Mouse (Mus musculus): ENCODE measurements at regions not wholly inside any gene's neighbourhood (a gene's known extent, or its start where the extent isn't known, plus 50 kb on each side); places are given as distances from the start of the nearest gene placed in this dataset.

- no peak for ATAC-seq (ENCODE audit: extremely low read depth, insufficient number of reproducible peaks, low FRiP score, poor library complexity, severe bottlenecking)
- DNase-seq (ENCODE audit: low spot score), result no peak
Measured at GRCm38 (mm10) chr14:72158537-72159323, 332.9 kb downstream of the Gm9195 start.

GRCm38 (mm10) chr14:72155197-72155907 lies 336.3 kb downstream of the Gm9195 start:
- Histone ChIP-seq H3K9me3 (replicated peaks) (peaks cover 31% of the 10 kb centered on the region), H3K27me3 (ENCODE audit: insufficient read depth, low read length) (no peaks in the 10 kb centered on the region), H3K4me3 (ENCODE audit: low read depth, low read length) (no peak overlapping the region), H3K36me3 (replicated peaks) (no peaks in the 10 kb centered on the region), H3K4me1 (ENCODE audit: insufficient read depth, low read depth, low read length) (no peaks in the 10 kb centered on the region)
- no peak for TF ChIP-seq GATA1 (IDR thresholded peaks at IDR 0.05; ENCODE audit: borderline replicate concordance, low read length)
- TF ChIP-seq TAL1 (conservative IDR thresholded peaks at IDR 0.05; ENCODE audit: low read depth, low read length), result no peak
- no peak for ATAC-seq (ENCODE audit: extremely low read depth, insufficient number of reproducible peaks, low FRiP score, poor library complexity, severe bottlenecking)
- DNase-seq (ENCODE audit: low spot score), result no peak

More at GRCm38 (mm10) chr14:72158537-72159323, 332.9 kb downstream of the Gm9195 start:
- H3K4me1 ChIP-seq (ENCODE audit: insufficient read depth, low read depth, low read length), result no peaks in the 10 kb centered on the region
- TF ChIP-seq GATA2 (IDR thresholded peaks at IDR 0.05; ENCODE audit: borderline replicate concordance, low read depth, low read length) (no peak), GATA1 (IDR thresholded peaks at IDR 0.05; ENCODE audit: borderline replicate concordance, low read length) (no peak), POLR2AphosphoS5 (IDR thresholded peaks at IDR 0.05; ENCODE audit: insufficient replicate concordance, low read depth, low read length) (no peak), TAL1 (conservative IDR thresholded peaks at IDR 0.05; ENCODE audit: low read depth, low read length) (no peak), CTCF (IDR thresholded peaks at IDR 0.05; ENCODE audit: low read depth, low read length) (no peak)
- H3K36me3 ChIP-seq (replicated peaks), result no peaks in the 10 kb centered on the region
- H3K9me3 ChIP-seq (replicated peaks), result peaks cover 32% of the 10 kb centered on the region
- H3K27me3 ChIP-seq (ENCODE audit: insufficient read depth, low read length), result no peaks in the 10 kb centered on the region
- no peak overlapping the region for H3K4me3 ChIP-seq (ENCODE audit: low read depth, low read length)

- TF ChIP-seq GATA1 (IDR thresholded peaks at IDR 0.05; ENCODE audit: borderline replicate concordance, low read length) (no peak), POLR2AphosphoS5 (IDR thresholded peaks at IDR 0.05; ENCODE audit: insufficient replicate concordance, low read depth, low read length) (no peak), TAL1 (conservative IDR thresholded peaks at IDR 0.05; ENCODE audit: low read depth, low read length) (no peak), GATA2 (IDR thresholded peaks at IDR 0.05; ENCODE audit: borderline replicate concordance, low read depth, low read length) (no peak), CTCF (IDR thresholded peaks at IDR 0.05; ENCODE audit: low read depth, low read length) (no peak)
- H3K27me3 ChIP-seq (ENCODE audit: insufficient read depth, low read length), result no peaks in the 10 kb centered on the region
- ATAC-seq (ENCODE audit: extremely low read depth, insufficient number of reproducible peaks, low FRiP score, poor library complexity, severe bottlenecking), result no peak
Measured at GRCm38 (mm10) chr14:72151676-72152075, 340.0 kb downstream of the Gm9195 start.

GRCm38 (mm10) chr14:72149463-72149862 lies 342.2 kb downstream of the Gm9195 start:
- Histone ChIP-seq H3K9me3 (replicated peaks) (peaks cover 26% of the 10 kb centered on the region), H3K36me3 (replicated peaks) (no peaks in the 10 kb centered on the region), H3K4me3 (ENCODE audit: low read depth, low read length) (no peak overlapping the region), H3K4me1 (ENCODE audit: insufficient read depth, low read depth, low read length) (no peaks in the 10 kb centered on the region), H3K27me3 (ENCODE audit: insufficient read depth, low read length) (no peaks in the 10 kb centered on the region)
- ATAC-seq (ENCODE audit: extremely low read depth, insufficient number of reproducible peaks, low FRiP score, poor library complexity, severe bottlenecking), result no peak; the same call in 1 of the 2 replicates
- DNase-seq (ENCODE audit: low spot score), result no peak
- TF ChIP-seq GATA1 (IDR thresholded peaks at IDR 0.05; ENCODE audit: borderline replicate concordance, low read length), result no peak
- no peak for TF ChIP-seq POLR2AphosphoS5 (IDR thresholded peaks at IDR 0.05; ENCODE audit: insufficient replicate concordance, low read depth, low read length)
- TF ChIP-seq TAL1 (conservative IDR thresholded peaks at IDR 0.05; ENCODE audit: low read depth, low read length), result no peak
- no peak for TF ChIP-seq CTCF (IDR thresholded peaks at IDR 0.05; ENCODE audit: low read depth, low read length)
- TF ChIP-seq GATA2 (IDR thresholded peaks at IDR 0.05; ENCODE audit: borderline replicate concordance, low read depth, low read length), result no peak

More at GRCm38 (mm10) chr14:72151676-72152075, 340.0 kb downstream of the Gm9195 start:
- H3K4me3 ChIP-seq (ENCODE audit: low read depth, low read length), result no peak overlapping the region
- no peaks in the 10 kb centered on the region for H3K36me3 ChIP-seq (replicated peaks)
- H3K4me1 ChIP-seq (ENCODE audit: insufficient read depth, low read depth, low read length), result no peaks in the 10 kb centered on the region
- H3K9me3 ChIP-seq (replicated peaks), result peaks cover 28% of the 10 kb centered on the region
- no peak for DNase-seq (ENCODE audit: low spot score)

- Histone ChIP-seq H3K27me3 (ENCODE audit: insufficient read depth, low read length) (no peaks in the 10 kb centered on the region), H3K9me3 (replicated peaks) (peaks cover 28% of the 10 kb centered on the region), H3K4me3 (ENCODE audit: low read depth, low read length) (no peak overlapping the region), H3K4me1 (ENCODE audit: insufficient read depth, low read depth, low read length) (no peaks in the 10 kb centered on the region), H3K36me3 (replicated peaks) (no peaks in the 10 kb centered on the region)
- ATAC-seq (ENCODE audit: extremely low read depth, insufficient number of reproducible peaks, low FRiP score, poor library complexity, severe bottlenecking) (no peak), DNase-seq (ENCODE audit: low spot score) (no peak)
- TF ChIP-seq TAL1 (conservative IDR thresholded peaks at IDR 0.05; ENCODE audit: low read depth, low read length) (no peak), GATA1 (IDR thresholded peaks at IDR 0.05; ENCODE audit: borderline replicate concordance, low read length) (no peak), CTCF (IDR thresholded peaks at IDR 0.05; ENCODE audit: low read depth, low read length) (no peak), POLR2AphosphoS5 (IDR thresholded peaks at IDR 0.05; ENCODE audit: insufficient replicate concordance, low read depth, low read length) (no peak), GATA2 (IDR thresholded peaks at IDR 0.05; ENCODE audit: borderline replicate concordance, low read depth, low read length) (no peak)
Measured at GRCm38 (mm10) chr14:72148886-72149285, 342.8 kb downstream of the Gm9195 start.

- no peaks in the 10 kb centered on the region for H3K27me3 ChIP-seq (ENCODE audit: insufficient read depth, low read length)
- peaks cover 41% of the 10 kb centered on the region for H3K9me3 ChIP-seq (replicated peaks)
- no peaks in the 10 kb centered on the region for H3K36me3 ChIP-seq (replicated peaks)
- no peaks in the 10 kb centered on the region for H3K4me1 ChIP-seq (ENCODE audit: insufficient read depth, low read depth, low read length)
- H3K4me3 ChIP-seq (ENCODE audit: low read depth, low read length), result no peak overlapping the region
- ATAC-seq (ENCODE audit: extremely low read depth, insufficient number of reproducible peaks, low FRiP score, poor library complexity, severe bottlenecking) (no peak), DNase-seq (ENCODE audit: low spot score) (no peak)
- no peak for TF ChIP-seq GATA2 (IDR thresholded peaks at IDR 0.05; ENCODE audit: borderline replicate concordance, low read depth, low read length)
- no peak for TF ChIP-seq CTCF (IDR thresholded peaks at IDR 0.05; ENCODE audit: low read depth, low read length)
- TF ChIP-seq GATA1 (IDR thresholded peaks at IDR 0.05; ENCODE audit: borderline replicate concordance, low read length), result no peak
- no peak for TF ChIP-seq POLR2AphosphoS5 (IDR thresholded peaks at IDR 0.05; ENCODE audit: insufficient replicate concordance, low read depth, low read length)
- TF ChIP-seq TAL1 (conservative IDR thresholded peaks at IDR 0.05; ENCODE audit: low read depth, low read length), result no peak
Measured at GRCm38 (mm10) chr14:72146381-72146780, 345.3 kb downstream of the Gm9195 start.
